Mouse (Mus musculus): Measurements from ENCODE around the gene Nup205.

The Nup205 gene

DNA sequence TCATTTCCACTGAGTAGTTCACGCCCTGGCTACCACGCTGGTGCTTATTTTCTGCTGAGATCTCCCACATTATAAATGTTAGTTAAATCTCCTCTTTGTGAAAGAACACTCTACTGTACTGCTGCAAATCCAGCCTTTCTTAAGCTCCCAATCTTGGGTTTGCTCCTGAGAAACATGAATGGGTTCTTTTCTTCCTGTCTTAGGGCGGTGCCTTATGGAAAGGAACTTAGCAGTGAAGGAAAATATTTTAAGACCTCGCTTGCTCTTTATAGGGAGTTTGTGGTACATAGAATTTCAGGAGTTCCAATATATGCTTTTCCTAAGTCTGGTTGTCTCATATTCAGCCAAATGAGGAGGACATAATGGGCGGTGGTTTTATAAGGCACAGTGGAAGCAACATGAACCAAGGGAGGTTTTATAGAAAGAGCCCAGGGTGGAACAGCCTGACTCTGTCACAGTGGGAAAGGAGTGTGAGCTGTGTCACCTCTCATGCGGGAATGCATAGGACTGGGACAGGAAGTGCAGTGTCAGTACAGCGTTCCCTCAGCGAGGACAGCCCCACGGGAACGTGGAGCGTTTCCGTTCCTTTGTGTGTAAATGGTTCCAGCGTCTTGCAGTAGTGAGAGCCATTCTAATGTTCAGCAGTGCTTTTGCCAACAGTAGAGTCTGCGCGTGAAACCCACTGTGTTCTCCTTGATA is 88.5 kb downstream of the Nup205 start:
- no peak for TF ChIP-seq GATA4 (IDR thresholded peaks at IDR 0.05; ENCODE audit: insufficient replicate concordance, low read length)

DNA sequence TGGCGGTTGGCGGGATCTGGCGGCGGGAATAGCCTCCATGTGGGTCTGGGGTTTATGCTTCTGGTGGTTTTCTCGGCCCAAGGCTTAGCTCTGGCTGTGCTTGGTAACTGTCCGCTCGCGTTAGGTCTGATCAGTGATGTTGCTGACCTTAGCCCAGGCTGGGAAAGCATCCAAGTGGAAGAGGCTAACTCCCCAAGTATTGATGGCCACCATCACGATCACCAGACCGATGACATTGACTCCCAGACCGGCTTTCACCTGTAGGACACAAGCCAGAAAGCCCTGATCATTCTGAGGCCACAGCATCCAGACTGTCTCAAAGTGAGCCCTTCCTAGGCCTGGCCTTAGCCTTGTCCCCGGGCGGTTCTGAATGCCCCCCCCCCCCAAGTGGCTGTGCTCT is 91.5 kb downstream of the Nup205 start:
- TF ChIP-seq GATA4 (IDR thresholded peaks at IDR 0.05; ENCODE audit: insufficient replicate concordance, low read length) = no peak

DNA sequence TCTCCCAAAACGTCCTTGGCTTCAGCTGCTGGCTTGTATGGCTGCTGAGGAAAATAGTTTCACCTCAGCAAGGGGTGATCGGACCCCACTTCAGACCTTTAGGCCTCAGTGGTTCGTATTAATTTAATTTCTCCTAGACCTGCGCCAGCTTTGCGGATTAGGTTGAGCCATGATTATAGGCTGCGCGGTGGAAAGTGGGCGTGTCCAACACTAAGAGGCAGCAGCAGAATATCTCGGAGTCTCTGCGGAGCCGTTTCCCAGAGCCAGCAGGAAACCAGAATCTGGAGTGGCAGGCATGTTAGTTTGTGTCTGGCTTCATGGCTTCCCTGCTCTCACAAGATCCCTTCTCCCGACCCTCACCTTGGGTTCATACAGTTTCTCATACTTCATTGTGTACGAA is 92.4 kb downstream of the Nup205 start:
- TF ChIP-seq GATA4 (IDR thresholded peaks at IDR 0.05; ENCODE audit: insufficient replicate concordance, low read length) = no peak

DNA sequence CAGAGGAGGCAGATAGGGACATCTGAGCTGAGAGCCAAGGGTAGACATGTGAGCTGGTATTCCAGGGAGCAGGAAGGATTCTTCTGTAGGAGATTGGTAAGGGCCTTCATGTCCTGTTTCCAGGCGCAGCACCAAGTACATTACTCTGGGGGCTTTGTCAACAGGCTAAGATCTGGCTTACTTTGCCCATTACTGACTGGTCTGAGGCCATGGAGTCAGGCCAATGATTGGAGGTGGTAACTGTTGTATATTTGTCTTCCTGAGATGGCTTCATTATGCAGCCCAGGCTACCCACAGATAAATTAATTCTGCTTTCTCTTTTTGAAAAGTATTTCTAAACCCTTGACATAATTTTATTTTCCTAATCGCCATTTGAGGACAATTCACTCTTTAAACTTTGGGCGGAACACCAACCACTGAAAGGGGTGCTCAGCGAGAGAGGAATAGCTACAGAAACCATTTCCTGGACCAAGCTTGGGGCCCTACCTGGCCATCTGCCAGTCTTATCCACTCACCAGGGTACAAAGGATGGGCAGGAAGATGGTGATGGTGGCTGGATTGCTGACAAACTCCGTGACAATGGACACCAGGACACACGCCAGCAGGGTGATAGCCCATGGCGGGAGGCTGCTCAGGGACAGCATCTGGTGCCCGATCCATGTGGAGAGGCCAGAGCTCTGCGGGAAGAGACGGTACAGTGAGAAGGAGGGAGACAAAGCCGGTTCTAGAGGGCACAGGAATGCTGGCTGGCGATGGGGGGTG is 94.1 kb downstream of the Nup205 start:
- no peak for TF ChIP-seq GATA4 (IDR thresholded peaks at IDR 0.05; ENCODE audit: insufficient replicate concordance, low read length)

DNA sequence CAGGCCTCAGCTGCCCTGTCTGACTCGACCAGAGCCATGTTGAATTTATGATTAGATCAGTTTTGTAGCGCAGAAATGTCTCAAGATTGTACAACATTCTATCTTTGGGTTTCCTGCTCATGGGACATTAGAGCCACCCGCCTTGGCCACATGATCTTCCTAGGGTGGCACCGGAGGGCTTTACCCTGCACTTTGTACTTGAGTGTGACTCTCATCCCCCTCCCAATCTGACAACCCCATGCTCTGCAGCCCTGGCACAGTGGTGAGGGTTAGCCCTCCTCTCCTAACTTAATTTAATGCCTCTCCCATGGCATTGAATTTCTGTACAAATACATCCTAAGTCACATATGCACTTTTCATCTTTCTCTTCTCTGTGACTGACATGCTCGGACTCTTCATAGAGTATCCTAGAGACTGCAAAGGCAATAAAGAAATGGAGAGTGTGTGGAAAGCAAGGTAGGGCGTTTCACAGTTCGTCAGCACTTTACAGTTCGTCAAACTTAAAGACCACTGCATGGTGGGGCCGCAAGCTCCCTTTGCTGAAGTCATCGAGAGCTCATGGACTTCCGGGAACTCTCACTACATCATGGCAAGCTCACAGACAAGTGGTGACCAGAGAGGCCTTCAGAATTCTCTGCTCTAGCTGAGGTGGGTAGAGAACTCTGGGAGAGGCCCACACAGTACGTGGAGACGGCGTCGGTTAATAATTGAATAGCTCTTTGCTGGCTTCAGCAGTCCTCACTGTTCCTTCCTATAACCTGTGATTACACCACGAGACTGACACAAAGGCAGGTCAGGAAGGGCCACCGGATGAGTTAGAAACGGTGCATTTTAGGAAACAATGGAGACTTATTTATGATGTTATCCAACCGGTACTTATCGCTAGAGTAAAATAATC is 94.9 kb downstream of the Nup205 start:
- no peak for TF ChIP-seq GATA4 (IDR thresholded peaks at IDR 0.05; ENCODE audit: insufficient replicate concordance, low read length)

DNA sequence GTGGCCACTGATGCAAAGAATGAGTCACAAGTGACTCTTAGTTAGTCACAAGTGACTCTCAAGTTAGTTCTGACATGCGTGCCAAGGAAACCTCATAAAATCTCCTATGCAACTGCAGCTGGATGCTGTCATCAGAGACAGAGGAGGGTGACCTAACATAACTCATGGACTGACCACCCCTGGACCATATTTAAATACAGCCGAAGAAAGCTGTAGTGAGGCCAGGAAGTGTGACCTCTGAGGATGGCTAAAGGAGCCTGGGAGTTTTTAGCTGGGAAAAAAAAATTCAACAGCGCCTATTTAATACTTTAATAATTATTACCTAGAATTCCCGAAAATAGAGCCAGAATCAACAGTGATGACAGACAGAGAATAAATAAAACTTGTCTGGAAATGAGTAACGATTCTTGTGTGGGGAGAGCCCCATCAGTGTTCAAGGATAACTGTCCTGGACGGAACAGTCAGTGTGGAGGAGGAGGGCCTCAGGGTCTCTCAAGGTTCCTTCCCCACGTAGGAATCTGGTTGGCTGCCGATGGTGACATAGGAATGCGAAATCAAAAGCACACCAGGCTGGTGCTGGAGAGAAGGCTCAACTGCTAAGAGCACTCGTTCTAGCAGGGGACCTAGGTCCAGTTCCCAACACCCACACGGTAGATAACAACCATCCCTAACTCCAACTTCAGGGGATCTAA is 96.3 kb downstream of the Nup205 start:
- no peak for TF ChIP-seq GATA4 (IDR thresholded peaks at IDR 0.05; ENCODE audit: insufficient replicate concordance, low read length)

DNA sequence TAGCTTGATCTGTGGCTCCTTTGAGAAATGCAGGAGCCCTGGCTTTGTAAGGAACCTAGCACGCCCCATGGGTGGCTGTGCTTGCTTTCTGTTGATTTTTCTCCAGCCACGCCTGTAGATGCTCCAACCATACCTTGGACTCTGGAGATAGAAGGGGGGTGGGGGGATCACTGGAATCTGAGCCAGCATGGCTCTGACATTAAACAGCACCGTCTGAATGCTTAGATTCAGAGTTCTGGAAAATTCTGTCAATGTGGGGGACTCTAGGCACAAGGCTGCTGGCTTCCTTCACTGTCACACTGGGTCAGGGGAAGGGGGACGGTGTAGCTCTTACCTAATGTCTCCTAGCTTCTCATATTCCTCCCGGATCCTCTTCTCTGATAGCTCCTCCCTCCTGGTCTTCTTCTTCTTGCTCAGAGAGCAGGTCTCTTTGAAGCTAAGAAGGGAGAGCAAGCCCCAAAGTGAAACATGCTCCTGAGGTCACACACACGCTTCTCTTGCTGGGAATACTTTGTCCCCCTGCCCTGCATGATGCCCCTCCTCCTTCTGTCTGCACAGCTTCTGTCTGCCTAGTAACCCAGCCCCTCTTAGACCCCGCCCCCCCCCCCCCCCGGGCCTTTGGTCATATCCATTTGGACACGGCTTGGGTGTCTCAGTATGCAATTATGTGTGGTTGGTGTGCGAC is 100.8 kb downstream of the Nup205 start:
- no peak for TF ChIP-seq GATA4 (IDR thresholded peaks at IDR 0.05; ENCODE audit: insufficient replicate concordance, low read length)

DNA sequence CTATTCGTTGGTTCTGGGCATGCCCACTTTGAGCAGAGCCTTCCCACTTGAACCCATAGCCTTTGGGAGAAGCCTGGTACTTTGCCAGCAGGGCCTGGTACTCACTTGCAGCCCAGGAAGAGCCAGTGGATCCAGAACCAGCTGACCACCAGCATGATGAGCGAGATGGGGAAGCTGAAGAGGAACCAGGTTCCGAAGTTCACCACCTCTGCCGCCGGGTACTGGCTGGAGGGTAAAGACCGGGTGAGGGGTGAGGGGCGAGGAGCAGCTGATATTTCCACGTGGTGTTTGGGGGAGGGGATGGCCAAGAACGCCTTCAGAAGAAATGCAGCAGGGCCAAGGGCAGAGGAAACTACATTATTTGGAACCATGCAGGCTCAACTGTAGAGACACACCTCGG is 102.1 kb downstream of the Nup205 start:
- no peak for TF ChIP-seq GATA4 (IDR thresholded peaks at IDR 0.05; ENCODE audit: insufficient replicate concordance, low read length)

DNA sequence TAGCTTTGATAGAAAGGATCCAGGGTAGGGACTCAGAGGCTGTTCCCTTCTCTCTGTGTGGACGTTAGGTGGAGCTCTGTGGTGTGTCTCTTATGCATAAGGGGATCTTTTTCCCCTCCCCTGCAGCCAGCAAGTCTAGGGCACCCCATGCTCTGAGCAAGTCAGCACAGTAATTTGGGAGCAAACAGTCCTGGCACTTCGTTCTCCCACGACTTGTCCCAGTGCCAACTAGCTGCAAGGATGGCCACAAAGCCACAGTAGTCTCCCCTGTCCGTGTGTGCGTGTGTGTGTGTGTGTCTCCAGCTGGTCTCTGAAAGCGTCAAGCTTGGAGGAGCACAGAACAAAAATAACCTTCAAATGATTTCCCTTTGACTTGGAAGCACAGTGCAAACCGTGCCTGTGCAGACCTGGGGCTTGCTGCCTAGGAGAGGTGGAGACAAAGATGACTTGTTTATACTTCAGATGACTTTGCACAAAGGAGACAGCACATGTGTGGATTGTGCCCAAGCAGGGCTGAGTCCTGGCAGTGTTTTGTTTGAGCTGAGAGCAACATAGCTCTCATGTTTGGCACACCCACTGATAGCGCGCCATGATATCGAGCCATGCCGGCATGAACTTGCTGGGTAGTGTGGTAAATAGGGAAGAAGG is 111.0 kb downstream of the Nup205 start:
- peak; percentile 34; the same call in 1 of the 2 replicates for TF ChIP-seq GATA4 (IDR thresholded peaks at IDR 0.05; ENCODE audit: insufficient replicate concordance, low read length)

DNA sequence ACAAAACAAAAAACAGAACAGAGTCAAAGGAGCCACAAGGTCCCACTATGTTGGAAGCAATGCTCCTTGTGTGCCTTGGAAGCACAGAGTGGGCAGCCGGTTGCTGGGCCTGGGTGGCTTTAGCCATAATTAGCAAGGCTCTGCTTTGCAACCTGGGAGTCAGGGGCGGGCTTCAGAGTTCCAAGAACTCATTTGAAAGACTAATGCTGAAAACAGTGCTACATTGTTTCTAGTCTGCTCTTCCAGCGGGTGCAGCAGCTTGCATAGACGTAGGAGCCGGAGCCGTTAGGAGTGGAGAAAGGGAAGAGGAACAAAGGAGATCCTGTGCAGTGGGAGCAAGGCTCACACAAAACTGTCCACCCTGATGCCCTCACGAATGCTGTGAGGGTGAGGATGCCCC is 111.7 kb downstream of the Nup205 start:
- TF ChIP-seq GATA4 (IDR thresholded peaks at IDR 0.05; ENCODE audit: insufficient replicate concordance, low read length) = no peak

DNA sequence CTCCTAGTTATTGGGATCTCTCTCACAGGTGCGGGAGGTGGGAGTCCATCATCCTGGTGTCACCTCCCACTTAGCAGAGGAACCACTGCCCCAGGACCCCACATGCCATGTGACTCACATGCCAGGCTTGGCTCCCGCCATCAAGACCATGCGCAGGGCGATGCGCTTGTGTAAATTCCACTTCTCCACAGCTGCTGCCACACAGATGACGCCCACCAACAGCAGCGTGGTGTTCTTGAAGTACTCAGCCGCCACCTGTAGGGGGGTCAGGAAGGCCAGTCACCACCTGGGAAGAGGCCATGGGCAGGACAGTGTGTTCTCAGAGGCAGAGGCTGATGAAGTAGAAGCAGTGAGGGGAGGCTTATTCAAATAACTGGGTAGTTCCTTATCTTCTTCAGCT is 112.5 kb downstream of the Nup205 start:
- TF ChIP-seq GATA4 (IDR thresholded peaks at IDR 0.05; ENCODE audit: insufficient replicate concordance, low read length) = no peak

DNA sequence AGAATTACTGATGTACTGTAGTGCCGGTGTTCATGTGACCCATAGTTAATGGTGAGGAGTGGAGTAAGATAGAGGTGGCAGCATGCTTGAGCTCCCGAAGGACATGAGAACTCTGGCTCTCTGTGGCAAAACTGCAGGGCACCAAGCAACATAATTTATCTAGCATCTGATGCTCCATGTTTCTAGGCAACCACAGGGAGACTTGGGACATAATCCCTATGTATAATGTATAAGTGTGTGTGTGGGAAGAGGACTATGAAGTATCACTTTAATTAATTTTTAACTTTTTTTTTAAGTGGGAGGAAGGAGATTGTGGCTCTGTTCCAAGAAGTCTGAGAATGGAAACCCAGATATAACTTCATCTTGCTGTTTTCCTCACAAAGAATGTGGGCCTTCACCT is 117.7 kb downstream of the Nup205 start:
- no peak for TF ChIP-seq GATA4 (IDR thresholded peaks at IDR 0.05; ENCODE audit: insufficient replicate concordance, low read length)

DNA sequence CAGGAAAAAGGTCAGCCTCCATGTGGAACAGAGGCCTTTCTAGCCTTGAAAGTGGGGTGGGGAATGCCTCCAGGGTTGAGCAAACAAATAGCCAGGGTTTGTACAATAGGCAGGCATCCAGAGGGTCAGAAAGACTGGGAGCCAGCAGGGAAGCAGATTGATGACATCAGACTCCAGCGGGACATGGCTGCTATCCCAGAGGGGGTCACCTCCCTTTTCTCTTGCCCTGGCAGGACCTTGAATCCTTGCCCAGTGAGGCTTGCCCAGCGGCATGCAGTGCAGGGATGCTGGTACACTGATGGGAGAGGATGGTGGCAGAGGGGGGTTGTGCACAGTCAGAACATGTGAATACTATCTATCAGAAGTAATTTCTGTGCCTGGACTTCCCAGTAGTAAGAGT is 119.8 kb downstream of the Nup205 start:
- peak; percentile 34; the same call in 1 of the 2 replicates for TF ChIP-seq GATA4 (IDR thresholded peaks at IDR 0.05; ENCODE audit: insufficient replicate concordance, low read length)
